Mouse (Mus musculus) kidney, postnatal 36 days (tissue): ENCODE data around the gene Scd4.
"Not testable (repeated sequence)": the region's sequence is repeated elsewhere in the genome, so short reads cannot be mapped to it uniquely, and the experiment has no call there.

Experiments
- DNase-seq, 2 experiments: peaks; one replicate each; pipeline ENCODE4 v3.0.0; 2021 to 2022; ENCODE audit warnings: mixed read lengths in 2 of 2

Gene Scd4

GRCm38 (mm10) chr19:44301176-44301575, 31.7 kb upstream of the Scd4 start:
- DNase-seq: peak in 1 of 2 experiments; percentile 49

- DNase-seq: no peak
These were observed 31.1 kb upstream of the Scd4 start for GRCm38 (mm10) chr19:44301671-44302305.

GRCm38 (mm10) chr19:44302901-44303300, 30.0 kb upstream of the Scd4 start:
- DNase-seq: no peak

GRCm38 (mm10) chr19:44303502-44303901, 29.4 kb upstream of the Scd4 start:
- no peak for DNase-seq

- no peak for DNase-seq
These were observed 28.5 kb upstream of the Scd4 start for GRCm38 (mm10) chr19:44304419-44304818.

- DNase-seq: no peak
These were observed 27.9 kb upstream of the Scd4 start for GRCm38 (mm10) chr19:44304851-44305510.

- no peak for DNase-seq
These were observed 27.2 kb upstream of the Scd4 start for GRCm38 (mm10) chr19:44305701-44306100.

- DNase-seq: no peak
These were observed 26.7 kb upstream of the Scd4 start for GRCm38 (mm10) chr19:44306171-44306570.

GRCm38 (mm10) chr19:44307101-44307914, 25.6 kb upstream of the Scd4 start:
- no peak for DNase-seq

- no peak for DNase-seq
These were observed 24.9 kb upstream of the Scd4 start for GRCm38 (mm10) chr19:44307915-44308470.

- DNase-seq: no peak
These were observed 24.2 kb upstream of the Scd4 start for GRCm38 (mm10) chr19:44308611-44309246.

GRCm38 (mm10) chr19:44309351-44310154, 23.3 kb upstream of the Scd4 start:
- DNase-seq: no peak

- not testable (repeated sequence) for DNase-seq
These were observed 22.7 kb upstream of the Scd4 start for GRCm38 (mm10) chr19:44310155-44310575.

GRCm38 (mm10) chr19:44310814-44311213, 22.1 kb upstream of the Scd4 start:
- DNase-seq: no peak

GRCm38 (mm10) chr19:44311306-44312006, 21.4 kb upstream of the Scd4 start:
- no peak for DNase-seq

GRCm38 (mm10) chr19:44312007-44312360, 20.9 kb upstream of the Scd4 start:
- peak; percentile 40 to 65 for DNase-seq

- DNase-seq: no peak
These were observed 19.8 kb upstream of the Scd4 start for GRCm38 (mm10) chr19:44313066-44313465.

- DNase-seq: peak; percentile 95 to 96
These were observed 18.5 kb upstream of the Scd4 start for GRCm38 (mm10) chr19:44314327-44314759.

- DNase-seq: peak; percentile 59 to 69
These were observed 17.9 kb upstream of the Scd4 start for GRCm38 (mm10) chr19:44314871-44315414.

- no peak for DNase-seq
These were observed 16.1 kb upstream of the Scd4 start for GRCm38 (mm10) chr19:44316752-44317315.

- no peak for DNase-seq
These were observed 15.5 kb upstream of the Scd4 start for GRCm38 (mm10) chr19:44317391-44317790.
